Mouse (Mus musculus) spleen, adult 2 months (tissue): ENCODE measurements around the gene Clnk.

Source experiments
- CTCF ChIP-seq: fragments of 200-500 bp; IDR thresholded peaks from 2 replicates; pipeline ENCODE4 v1.5.1; 2011; ENCODE audit warnings: mild to moderate bottlenecking, inconsistent platforms; ENCODE audit not compliant: insufficient read depth, insufficient read length, insufficient replicate concordance; ENCODE audit errors: extremely low read depth
- POLR2A ChIP-seq: fragments of 200-500 bp; IDR thresholded peaks from 2 replicates; pipeline ENCODE4 v1.6.1; 2011; ENCODE audit warnings: low read depth, low read length, inconsistent platforms

GRCm38 (mm10) chr5:38812916-38813315 lies 63.7 kb downstream of the Clnk start:
- TF ChIP-seq POLR2A (no peak), CTCF (no peak)
